Mouse (Mus musculus) liver, embryonic 15.5 days (tissue): ENCODE data around the gene AW146154. TPM values are rescaled to one million over a fixed set of nuclear protein-coding genes. Genes with fewer than 3 reads are reported as not detected.
"Not testable (repeated sequence)": the region's sequence is repeated elsewhere in the genome, so short reads cannot be mapped to it uniquely, and the experiment has no call there.

Experiments
- ATAC-seq: fragments of 200-750 bp; cut with Nextera tagmentation; 2 replicates; pipeline ENCODE4 v1.8.0; 2017; ENCODE audit warnings: moderate number of reproducible peaks, mild to moderate bottlenecking, moderate library complexity; ENCODE audit not compliant: insufficient read depth
- H3K27ac ChIP-seq: fragments of 300-500 bp; sonication (generic); replicated peaks from 2 replicates; pipeline ENCODE4 v1.5.1; 2015; ENCODE audit warnings: mild to moderate bottlenecking, inconsistent platforms
- H3K27me3 ChIP-seq: fragments of 300-500 bp; sonication (generic); 2 replicates; pipeline ENCODE4 v1.6.1; 2015; ENCODE audit warnings: mild to moderate bottlenecking, inconsistent platforms
- H3K36me3 ChIP-seq: fragments of 300-500 bp; sonication (generic); replicated peaks from 2 replicates; pipeline ENCODE4 v1.6.1; 2015; ENCODE audit warnings: moderate library complexity, mild to moderate bottlenecking, inconsistent platforms
- H3K4me1 ChIP-seq: fragments of 300-500 bp; sonication (generic); replicated peaks from 2 replicates; pipeline ENCODE4 v1.6.1; 2015; ENCODE audit warnings: inconsistent platforms
- H3K4me2 ChIP-seq: fragments of 300-500 bp; sonication (generic); 2 replicates; pipeline ENCODE4 v1.6.1; 2015; ENCODE audit warnings: moderate library complexity, mild to moderate bottlenecking, inconsistent platforms
- H3K4me3 ChIP-seq: fragments of 300-500 bp; sonication (generic); replicated peaks from 2 replicates; pipeline ENCODE4 v1.5.1; 2015; ENCODE audit warnings: mild to moderate bottlenecking, inconsistent platforms
- H3K9ac ChIP-seq: fragments of 300-500 bp; sonication (generic); 2 replicates; pipeline ENCODE4 v1.6.1; 2015; ENCODE audit warnings: moderate library complexity, mild to moderate bottlenecking, inconsistent platforms
- H3K9me3 ChIP-seq: fragments of 300-500 bp; sonication (generic); replicated peaks from 2 replicates; pipeline ENCODE4 v1.6.1; 2016; ENCODE audit warnings: inconsistent platforms
- WGBS: fragments of 180-500 bp; shearing (Covaris S2); methylation state at CpG from one replicate; pipeline ENCODE4 v1.1.7; 2015; ENCODE audit warnings: mixed read lengths; ENCODE audit not compliant: insufficient replicate concordance; 5-methylcytosine and 5-hydroxymethylcytosine counted together
- polyA plus RNA-seq: library from polyadenylated mRNA; unstranded; fragments of >200 nt; fragmentation: Nextera tagmentation; extraction: Ambion mirVana; gene quantifications from 2 replicates; pipeline ENCODE4 v1.2.1, GENCODE M21; 2015

AW146154 gene
- 2.3 and 2.9 TPM in 2 replicates for polyA plus RNA-seq

DNA sequence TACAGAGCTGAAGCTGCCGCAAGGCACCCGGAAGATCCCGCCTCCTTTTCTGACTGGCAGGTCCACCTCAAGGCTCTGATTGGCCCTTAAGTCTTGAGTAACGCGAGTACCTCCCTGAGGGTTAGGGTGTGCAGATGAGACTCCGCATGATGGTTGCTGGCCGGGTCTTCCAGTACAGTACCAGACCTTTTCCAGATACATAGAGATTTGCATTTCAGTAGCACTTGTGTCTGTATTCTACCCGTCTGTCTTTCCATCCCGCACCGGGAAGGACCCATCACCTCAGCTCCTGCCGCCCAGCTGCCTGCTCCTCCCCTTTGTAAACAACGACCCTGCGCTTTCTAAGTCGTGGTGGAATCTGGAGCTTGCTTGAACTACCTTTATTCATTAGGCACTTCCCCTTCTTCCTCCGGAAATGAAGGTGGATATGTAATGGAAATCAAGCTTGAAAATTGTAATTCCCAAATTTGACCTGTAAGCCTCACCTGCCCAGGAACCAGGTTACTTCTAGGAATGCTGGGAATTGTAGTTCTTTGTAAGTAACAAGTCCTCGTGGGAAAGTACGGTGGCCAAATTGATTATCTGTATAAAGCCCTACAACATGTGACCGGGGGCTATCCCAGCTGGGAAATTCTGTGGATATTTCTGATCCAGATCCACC is at the start of gene AW146154, which contains the start of gene Gm20449:
AW146154 (minus strand) TSS at position 502 of the 661 bp plus-strand sequence.
Gm20449 (minus strand) TSS at position 29 of the 661 bp plus-strand sequence.
- WGBS: 0% methylated on average over 18 of the region's 18 CpGs
- Histone ChIP-seq H3K9me3 (no peaks in the 10 kb centered on the region), H3K4me3 (peak within 1 kb of the TSS; percentile 77), H3K9ac (peak within 1 kb of the TSS; percentile 62), H3K27me3 (no peaks in the 10 kb centered on the region), H3K4me2 (peak within 1 kb of the TSS; percentile 93), H3K27ac (peak within 1 kb of the TSS; percentile 74), H3K4me1 (peaks cover 7% of the 10 kb centered on the region), H3K36me3 (no peaks in the 10 kb centered on the region)
- ATAC-seq: peak; percentile 98

DNA sequence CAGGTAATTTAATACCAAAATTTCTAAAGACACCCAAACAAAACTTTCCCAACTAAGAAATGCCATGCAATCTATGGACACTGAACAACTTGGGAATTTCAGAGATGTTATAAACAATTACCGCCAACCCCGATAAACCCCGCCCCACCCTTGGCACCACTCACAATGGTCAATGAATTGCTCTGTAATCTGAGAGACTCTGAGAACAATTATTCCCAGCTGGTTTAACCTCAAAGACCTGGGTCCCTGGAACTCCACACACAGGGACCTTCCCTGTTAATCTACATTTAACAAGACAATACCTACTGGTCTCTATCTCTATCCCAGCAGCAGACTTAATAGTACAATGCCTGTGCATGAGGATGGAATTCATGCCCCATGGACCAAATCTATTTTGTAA is 13.0 kb upstream of the AW146154 start:
- WGBS: 78% methylated on average over 3 of the region's 3 CpGs
- H3K27me3 ChIP-seq: no peaks in the 10 kb centered on the region
- no peak overlapping the region for H3K9ac ChIP-seq
- no peaks in the 10 kb centered on the region for H3K4me1 ChIP-seq
- H3K36me3 ChIP-seq: no peaks in the 10 kb centered on the region
- no peaks in the 10 kb centered on the region for H3K9me3 ChIP-seq
- H3K4me2 ChIP-seq: no peak overlapping the region
- H3K27ac ChIP-seq: no peak overlapping the region
- ATAC-seq: no peak
- H3K4me3 ChIP-seq: no peak overlapping the region

DNA sequence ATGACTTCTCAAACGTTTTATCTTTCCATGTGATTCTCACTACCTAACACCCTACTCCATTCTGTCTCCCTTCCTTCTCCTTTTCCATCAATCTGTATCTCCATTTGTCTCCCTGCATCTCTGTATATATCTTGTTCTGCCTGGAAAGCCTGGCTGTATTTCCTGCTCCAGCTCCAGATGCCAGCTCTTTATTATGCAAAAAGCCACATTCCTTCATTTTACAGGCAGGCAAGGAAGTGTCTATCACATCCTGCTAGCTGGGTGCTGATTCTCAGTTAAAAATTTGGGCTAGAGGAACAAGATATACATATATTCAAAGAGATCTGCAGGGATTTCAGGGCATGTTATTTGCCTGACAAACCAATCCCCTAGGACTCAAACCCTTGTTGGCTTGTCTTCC is 12.5 kb upstream of the AW146154 start:
- no peaks in the 10 kb centered on the region for H3K27me3 ChIP-seq
- 17% methylated on average over 1 of the region's 1 CpGs for WGBS
- no peaks in the 10 kb centered on the region for H3K4me1 ChIP-seq
- no peak overlapping the region for H3K4me3 ChIP-seq
- H3K36me3 ChIP-seq: no peaks in the 10 kb centered on the region
- no peak overlapping the region for H3K27ac ChIP-seq
- H3K4me2 ChIP-seq: no peak overlapping the region
- no peak for ATAC-seq
- no peaks in the 10 kb centered on the region for H3K9me3 ChIP-seq
- H3K9ac ChIP-seq: no peak overlapping the region

DNA sequence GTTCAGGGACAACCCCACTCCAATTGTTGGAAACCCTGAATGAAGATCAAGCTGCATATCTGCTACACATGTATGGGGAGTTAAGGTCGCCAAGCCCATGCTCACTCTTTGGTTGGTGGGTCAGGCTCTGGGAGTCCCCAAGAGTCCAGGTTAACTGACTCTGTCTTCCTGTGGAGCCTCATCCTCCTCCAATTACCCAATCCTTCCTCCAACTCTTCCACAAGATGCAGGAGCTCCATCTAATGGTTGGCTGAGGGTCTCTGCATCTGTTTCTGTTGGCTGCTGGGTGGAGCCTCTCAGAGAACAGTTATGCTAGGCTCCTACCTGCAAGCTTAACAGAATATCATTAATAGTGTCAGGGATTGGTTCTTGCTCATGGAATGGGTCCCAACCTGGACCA is 2.7 kb upstream of the AW146154 start:
- H3K4me1 ChIP-seq: peaks cover 7% of the 10 kb centered on the region
- H3K27ac ChIP-seq: no peak overlapping the region
- no peaks in the 10 kb centered on the region for H3K9me3 ChIP-seq
- 22% methylated on average over 1 of the region's 1 CpGs for WGBS
- no peak overlapping the region for H3K9ac ChIP-seq
- no peaks in the 10 kb centered on the region for H3K36me3 ChIP-seq
- H3K4me3 ChIP-seq: no peak overlapping the region
- H3K4me2 ChIP-seq: no peak overlapping the region
- no peaks in the 10 kb centered on the region for H3K27me3 ChIP-seq
- no peak for ATAC-seq

DNA sequence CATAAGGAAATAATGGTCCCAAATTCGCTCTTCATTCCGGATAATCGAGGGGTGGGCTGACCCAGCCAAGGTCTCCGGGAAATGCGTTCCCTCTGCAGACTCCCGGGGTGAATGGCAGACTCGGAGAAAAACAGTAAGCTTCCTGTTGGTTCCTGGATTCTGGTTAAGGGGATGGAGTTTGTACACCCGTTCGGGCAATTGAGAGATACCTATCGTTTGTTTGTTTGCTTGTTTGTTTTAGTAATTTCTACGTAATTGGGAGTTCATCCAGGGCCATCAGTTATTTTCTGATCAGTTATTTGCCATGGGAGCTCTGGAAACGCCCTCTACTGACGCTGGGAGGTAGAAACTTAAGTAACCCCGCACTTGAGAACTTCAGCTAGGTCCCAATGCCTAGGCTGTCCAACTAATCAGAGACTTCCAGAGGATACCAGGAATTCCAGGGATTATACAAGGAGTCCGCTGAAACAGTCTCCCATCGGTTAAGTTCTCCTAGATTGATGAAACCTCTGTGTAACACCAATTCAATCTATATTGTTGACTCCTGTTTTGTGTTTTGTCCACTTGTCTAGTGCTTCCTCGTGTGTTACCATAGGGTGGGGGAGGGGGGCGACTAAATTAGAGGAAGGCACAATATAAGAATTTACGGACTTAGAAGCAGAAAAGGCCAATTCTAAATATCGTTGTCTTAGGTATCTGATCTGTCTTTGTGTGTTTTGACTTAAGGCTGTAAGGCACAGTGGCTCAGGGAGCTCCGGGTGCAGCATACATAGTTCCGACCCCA is 653 bp upstream of the AW146154 start:
- ATAC-seq: no peak
- H3K4me1 ChIP-seq: peaks cover 7% of the 10 kb centered on the region
- H3K4me3 ChIP-seq: peak overlapping the region; percentile 77
- peak overlapping the region; percentile 93 for H3K4me2 ChIP-seq
- H3K9me3 ChIP-seq: no peaks in the 10 kb centered on the region
- H3K9ac ChIP-seq: peak overlapping the region; percentile 62
- H3K36me3 ChIP-seq: no peaks in the 10 kb centered on the region
- no peaks in the 10 kb centered on the region for H3K27me3 ChIP-seq
- H3K27ac ChIP-seq: peak overlapping the region; percentile 35; the same call in 1 of the 2 replicates
- 10% methylated on average over 22 of the region's 22 CpGs for WGBS

DNA sequence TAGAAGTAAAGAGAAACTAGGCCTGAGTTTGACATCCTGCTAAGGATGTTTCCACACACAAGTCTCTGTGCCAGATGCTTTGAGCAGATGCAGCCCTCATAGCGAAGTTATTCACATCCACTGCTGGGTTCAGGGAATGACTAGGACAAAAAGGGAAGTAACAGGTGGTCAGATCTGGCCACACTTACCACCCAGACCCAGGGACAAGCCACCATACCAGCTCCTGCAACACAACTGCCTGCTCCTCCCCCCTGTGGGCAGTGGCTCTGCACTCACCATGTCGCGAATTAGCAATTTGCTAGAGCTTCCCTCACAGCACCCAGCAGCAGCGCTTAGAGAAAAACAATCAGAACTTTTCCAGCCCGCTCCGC is 687 bp downstream of the AW146154 start:
- peak overlapping the region; percentile 62 for H3K9ac ChIP-seq
- H3K4me2 ChIP-seq: peak overlapping the region; percentile 93
- H3K4me3 ChIP-seq: peak overlapping the region; percentile 77
- under 1% methylated on average over 6 of the region's 6 CpGs for WGBS
- not testable (repeated sequence) for H3K27me3 ChIP-seq, H3K9me3 ChIP-seq, H3K36me3 ChIP-seq, H3K4me1 ChIP-seq
- H3K27ac ChIP-seq: peak overlapping the region; percentile 74
- ATAC-seq: peak; percentile 47

DNA sequence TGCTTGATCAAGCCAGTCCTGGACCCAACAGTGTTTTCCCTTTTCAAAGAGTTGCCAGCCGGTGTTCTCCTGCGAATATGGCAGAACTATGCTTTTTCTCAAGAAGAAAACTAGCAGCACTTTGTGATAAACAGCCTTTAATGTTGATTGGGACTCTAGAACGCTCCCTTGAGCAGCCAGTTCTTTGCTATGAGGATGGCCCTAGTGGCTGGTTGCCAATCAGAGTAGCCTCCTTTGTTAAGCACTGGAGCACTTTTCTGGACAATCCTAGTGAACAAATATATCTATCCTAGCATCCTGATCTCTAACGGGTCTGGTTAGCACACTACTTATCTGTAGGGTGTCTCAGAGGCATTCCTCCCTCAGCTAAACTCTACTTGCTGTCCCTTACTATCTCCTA is 1.2 kb downstream of the AW146154 start:
- not testable (repeated sequence) for ATAC-seq, H3K9me3 ChIP-seq, H3K9ac ChIP-seq, H3K36me3 ChIP-seq, H3K27me3 ChIP-seq, H3K27ac ChIP-seq, H3K4me1 ChIP-seq
- H3K4me2 ChIP-seq: peak overlapping the region; percentile 93
- WGBS: 57% methylated on average over 4 of the region's 4 CpGs
- H3K4me3 ChIP-seq: peak overlapping the region; percentile 77

DNA sequence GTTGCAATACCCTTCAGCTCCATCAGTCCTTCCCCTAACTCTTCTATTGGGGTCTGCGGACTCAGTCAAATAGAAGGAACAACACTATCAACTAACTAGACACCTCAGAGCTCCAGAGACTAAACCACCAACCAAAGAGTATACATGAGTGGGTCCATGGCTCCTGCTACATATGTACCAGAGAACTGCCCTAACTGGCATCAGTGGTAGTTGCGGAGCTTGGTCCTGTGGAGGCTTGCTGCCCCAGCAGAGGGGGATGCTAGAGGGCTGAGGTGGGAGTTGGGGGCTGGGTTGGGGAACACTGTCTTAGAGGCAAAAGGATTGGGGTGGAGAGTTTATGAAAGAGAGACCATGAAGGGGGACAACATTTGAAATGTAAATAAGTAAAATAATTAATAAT is 1.8 kb downstream of the AW146154 start:
- H3K27me3 ChIP-seq: no peaks in the 10 kb centered on the region
- no peak overlapping the region for H3K4me3 ChIP-seq
- no peak overlapping the region for H3K4me2 ChIP-seq
- WGBS: 90% methylated on average over 2 of the region's 2 CpGs
- ATAC-seq: no peak
- no peaks in the 10 kb centered on the region for H3K9me3 ChIP-seq
- peaks cover 7% of the 10 kb centered on the region for H3K4me1 ChIP-seq
- no peaks in the 10 kb centered on the region for H3K36me3 ChIP-seq
- H3K9ac ChIP-seq: no peak overlapping the region
- no peak overlapping the region for H3K27ac ChIP-seq

DNA sequence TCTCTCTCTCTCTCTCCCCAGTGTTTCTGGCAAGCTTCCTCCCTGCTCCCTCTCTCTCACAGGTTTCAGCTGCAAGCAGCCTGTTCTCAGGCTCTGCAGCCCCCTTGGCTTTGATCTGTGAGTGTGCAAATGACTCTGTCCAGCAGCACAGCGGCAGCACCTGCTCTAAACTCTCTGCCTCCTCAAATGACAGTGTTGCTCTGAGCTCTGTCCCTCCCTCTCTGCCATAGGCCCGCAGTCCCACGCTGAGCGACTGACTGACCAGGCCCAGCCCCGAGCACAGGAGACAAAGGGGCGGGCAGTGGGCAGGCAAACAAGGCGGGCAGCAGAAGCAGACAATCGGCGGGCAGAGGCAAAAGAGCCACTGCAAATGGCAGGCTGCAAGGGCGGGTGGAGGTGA is 47.8 kb downstream of the AW146154 start:
- no peaks in the 10 kb centered on the region for H3K36me3 ChIP-seq

DNA sequence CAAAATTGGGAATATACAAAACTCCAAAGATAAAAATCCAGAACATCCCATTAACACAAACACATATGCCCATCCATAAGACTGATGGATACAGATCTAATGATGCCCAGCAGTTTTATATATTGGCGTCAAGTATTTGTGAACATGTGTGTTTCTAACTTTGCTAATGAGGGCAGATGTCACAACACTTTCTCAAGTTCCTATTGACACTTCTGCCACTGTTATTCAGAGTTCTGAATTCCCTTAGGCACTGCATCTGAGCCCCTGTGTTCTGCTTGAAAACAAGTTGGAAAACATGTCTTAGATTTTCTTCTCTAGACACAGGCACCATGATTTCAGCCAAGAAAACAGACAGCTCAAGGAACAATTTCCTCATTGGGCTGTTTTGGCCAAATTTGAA is 51.1 kb downstream of the AW146154 start, which contains the start of gene Vmn2r57:
Vmn2r57 (minus strand) TSS at position 101 of the 400 bp plus-strand sequence.
- H3K4me2 ChIP-seq, H3K4me1 ChIP-seq, H3K27me3 ChIP-seq, H3K9ac ChIP-seq, H3K27ac ChIP-seq, H3K36me3 ChIP-seq, H3K4me3 ChIP-seq, H3K9me3 ChIP-seq, ATAC-seq: not testable (repeated sequence)
- WGBS: 49% methylated on average over 1 of the region's 1 CpGs

More for the DNA sequence above, 47.8 kb downstream of the AW146154 start:
- no peaks in the 10 kb centered on the region for H3K9me3 ChIP-seq
- ATAC-seq: no peak
- H3K27ac ChIP-seq: no peak overlapping the region
- H3K4me1 ChIP-seq: no peaks in the 10 kb centered on the region
- no peak overlapping the region for H3K4me3 ChIP-seq
- WGBS: 9% methylated on average over 10 of the region's 10 CpGs
- no peaks in the 10 kb centered on the region for H3K27me3 ChIP-seq
- H3K9ac ChIP-seq: no peak overlapping the region
- H3K4me2 ChIP-seq: no peak overlapping the region
